Mouse (Mus musculus) hindbrain, embryonic 15.5 days (tissue): ENCODE results near the gene Hsd17b2. TPM values are rescaled to one million over a fixed set of nuclear protein-coding genes. Genes with fewer than 3 reads are reported as not detected.

Source experiments
- ATAC-seq: fragments of 200-750 bp; cut with Nextera tagmentation; 2 replicates; pipeline ENCODE4 v1.8.0; 2017; ENCODE audit warnings: low read depth, moderate number of reproducible peaks, moderate TSS enrichment; ENCODE audit not compliant: low FRiP score
- H3K27ac ChIP-seq: fragments of 300-500 bp; sonication (generic); replicated peaks from 2 replicates; pipeline ENCODE4 v1.5.1; 2015; ENCODE audit warnings: mild to moderate bottlenecking, inconsistent platforms
- H3K27me3 ChIP-seq: fragments of 300-500 bp; sonication (generic); 2 replicates; pipeline ENCODE4 v1.6.1; 2015; ENCODE audit warnings: control low read depth, inconsistent platforms
- H3K36me3 ChIP-seq: fragments of 300-500 bp; sonication (generic); 2 replicates; pipeline ENCODE4 v1.6.1; 2015; ENCODE audit warnings: control low read depth, inconsistent platforms
- H3K4me1 ChIP-seq: fragments of 300-500 bp; sonication (generic); replicated peaks from 2 replicates; pipeline ENCODE4 v1.6.1; 2015; ENCODE audit warnings: control low read depth, inconsistent platforms
- H3K4me2 ChIP-seq: fragments of 300-500 bp; sonication (generic); 2 replicates; pipeline ENCODE4 v1.6.1; 2015; ENCODE audit warnings: moderate library complexity, mild to moderate bottlenecking, inconsistent platforms
- H3K4me3 ChIP-seq: fragments of 300-500 bp; sonication (generic); 2 replicates; pipeline ENCODE4 v1.5.1; 2015; ENCODE audit warnings: mild to moderate bottlenecking, inconsistent platforms
- H3K9ac ChIP-seq: fragments of 300-500 bp; sonication (generic); 2 replicates; pipeline ENCODE4 v1.6.1; 2015; ENCODE audit warnings: inconsistent platforms
- H3K9me3 ChIP-seq: fragments of 300-500 bp; sonication (generic); 2 replicates; pipeline ENCODE4 v1.6.1; 2016; ENCODE audit warnings: control low read depth, inconsistent platforms
- WGBS: fragments of 180-500 bp; shearing (Covaris S2); methylation state at CpG from one replicate; pipeline ENCODE4 v1.1.7; 2015; 5-methylcytosine and 5-hydroxymethylcytosine counted together
- polyA plus RNA-seq: library from polyadenylated mRNA; unstranded; fragments of >200 nt; fragmentation: Nextera tagmentation; extraction: Ambion mirVana; gene quantifications from 2 replicates; pipeline ENCODE4 v1.2.1, GENCODE M21; 2015

Hsd17b2 gene
- polyA plus RNA-seq, 1 experiment from 2014 or later, result 0.26 TPM

GRCm38 (mm10) chr8:117805419-117805818 lies 103.7 kb downstream of the Hsd17b2 start:
- Histone ChIP-seq H3K9ac (no peak overlapping the region), H3K4me3 (no peak overlapping the region), H3K36me3 (no peaks in the 10 kb centered on the region), H3K9me3 (no peaks in the 10 kb centered on the region), H3K4me1 (peaks cover 14% of the 10 kb centered on the region), H3K27ac (no peak overlapping the region), H3K27me3 (no peaks in the 10 kb centered on the region), H3K4me2 (no peak overlapping the region)
- WGBS, result 74% methylated on average over 5 of the region's 5 CpGs
- ATAC-seq, result no peak

Other genes starting within 250 kb of the Hsd17b2 start
- gene Plcg2, start 203.6 kb upstream of the Hsd17b2 start, polyA plus RNA-seq, result 1.4 and 1.6 TPM in 2 replicates
- gene Sdr42e1, start 28.2 kb upstream of the Hsd17b2 start, polyA plus RNA-seq, result 1.6 and 2.1 TPM in 2 replicates
- 31.4 and 32.0 TPM in 2 replicates for gene Mphosph6, start 100.0 kb downstream of the Hsd17b2 start, polyA plus RNA-seq